Mouse (Mus musculus): ENCODE measurements at regions not wholly inside any gene's neighbourhood (a gene's known extent, or its start where the extent isn't known, plus 50 kb on each side); places are given as distances from the start of the nearest gene placed in this dataset.
"Not testable (repeated sequence)": the region's sequence is repeated elsewhere in the genome, so short reads cannot be mapped to it uniquely, and the experiment has no call there.

GRCm38 (mm10) chr19:35034408-35034807, 112.2 kb downstream of the Kif20b start:
- Histone ChIP-seq H3K27ac (no peak overlapping the region), H3K9ac (no peak overlapping the region), H3K27me3 (replicated peaks) (no peaks in the 10 kb centered on the region), H3K9me3 (no peaks in the 10 kb centered on the region), H3K4me3 (replicated peaks) (no peak overlapping the region), H3K36me3 (no peaks in the 10 kb centered on the region), H3K4me1 (no peaks in the 10 kb centered on the region), H3K4me2 (no peak overlapping the region)
- ATAC-seq (ENCODE audit: insufficient read depth, low FRiP score, low read depth) = no peak
- 87% methylated on average over 3 of the region's 3 CpGs for WGBS

- 70% methylated on average over 4 of the region's 4 CpGs for WGBS
- H3K4me2 ChIP-seq = no peak overlapping the region
- no peak overlapping the region for H3K9ac ChIP-seq
- no peak overlapping the region for H3K27ac ChIP-seq
- no peaks in the 10 kb centered on the region for H3K27me3 ChIP-seq (replicated peaks)
- no peaks in the 10 kb centered on the region for H3K9me3 ChIP-seq
- ATAC-seq (ENCODE audit: insufficient read depth, low FRiP score, low read depth) = no peak
- no peak overlapping the region for H3K4me3 ChIP-seq (replicated peaks)
- no peaks in the 10 kb centered on the region for H3K4me1 ChIP-seq
- H3K36me3 ChIP-seq = no peaks in the 10 kb centered on the region
These were observed 123.4 kb downstream of the Kif20b start for GRCm38 (mm10) chr19:35045576-35045975.

GRCm38 (mm10) chr19:35066352-35066935, 144.3 kb downstream of the Kif20b start:
- Histone ChIP-seq H3K9me3 (no peaks in the 10 kb centered on the region), H3K27me3 (replicated peaks) (no peaks in the 10 kb centered on the region), H3K27ac (no peak overlapping the region), H3K4me1 (no peaks in the 10 kb centered on the region), H3K9ac (no peak overlapping the region), H3K4me2 (no peak overlapping the region), H3K4me3 (replicated peaks) (no peak overlapping the region), H3K36me3 (no peaks in the 10 kb centered on the region)
- ATAC-seq (ENCODE audit: insufficient read depth, low FRiP score, low read depth) = no peak
- WGBS = 52% methylated on average over 3 of the region's 3 CpGs

GRCm38 (mm10) chr19:35081126-35081525, 159.0 kb downstream of the Kif20b start:
- no peaks in the 10 kb centered on the region for H3K9me3 ChIP-seq
- no peak overlapping the region for H3K9ac ChIP-seq
- H3K36me3 ChIP-seq = no peaks in the 10 kb centered on the region
- no peaks in the 10 kb centered on the region for H3K4me1 ChIP-seq
- ATAC-seq (ENCODE audit: insufficient read depth, low FRiP score, low read depth) = no peak
- no peaks in the 10 kb centered on the region for H3K27me3 ChIP-seq (replicated peaks)
- WGBS = 55% methylated on average over 4 of the region's 4 CpGs
- H3K27ac ChIP-seq = no peak overlapping the region
- no peak overlapping the region for H3K4me3 ChIP-seq (replicated peaks)
- no peak overlapping the region for H3K4me2 ChIP-seq

- H3K4me3 ChIP-seq (replicated peaks) = no peak overlapping the region
- H3K27me3 ChIP-seq (replicated peaks) = no peaks in the 10 kb centered on the region
- no peak overlapping the region for H3K9ac ChIP-seq
- H3K4me2 ChIP-seq = no peak overlapping the region
- H3K9me3 ChIP-seq = no peaks in the 10 kb centered on the region
- 23% methylated on average over 1 of the region's 1 CpGs for WGBS
- H3K36me3 ChIP-seq = no peaks in the 10 kb centered on the region
- no peak for ATAC-seq (ENCODE audit: insufficient read depth, low FRiP score, low read depth)
- H3K4me1 ChIP-seq = no peaks in the 10 kb centered on the region
- H3K27ac ChIP-seq = no peak overlapping the region
These were observed 179.1 kb downstream of the Kif20b start for GRCm38 (mm10) chr19:35101244-35101643.

GRCm38 (mm10) chr19:35114313-35114712, 192.2 kb downstream of the Kif20b start:
- 56% methylated on average over 2 of the region's 2 CpGs for WGBS
- H3K36me3 ChIP-seq = no peaks in the 10 kb centered on the region
- H3K9ac ChIP-seq = no peak overlapping the region
- H3K4me1 ChIP-seq = no peaks in the 10 kb centered on the region
- no peak overlapping the region for H3K27ac ChIP-seq
- ATAC-seq (ENCODE audit: insufficient read depth, low FRiP score, low read depth) = no peak
- H3K4me2 ChIP-seq = no peak overlapping the region
- H3K4me3 ChIP-seq (replicated peaks) = no peak overlapping the region
- H3K9me3 ChIP-seq = no peaks in the 10 kb centered on the region
- H3K27me3 ChIP-seq (replicated peaks) = no peaks in the 10 kb centered on the region

- H3K9me3 ChIP-seq = no peaks in the 10 kb centered on the region
- H3K9ac ChIP-seq = no peak overlapping the region
- WGBS = 15% methylated on average over 4 of the region's 4 CpGs
- no peaks in the 10 kb centered on the region for H3K27me3 ChIP-seq (replicated peaks)
- no peak overlapping the region for H3K4me2 ChIP-seq
- H3K4me1 ChIP-seq = no peaks in the 10 kb centered on the region
- no peak for ATAC-seq (ENCODE audit: insufficient read depth, low FRiP score, low read depth)
- H3K27ac ChIP-seq = no peak overlapping the region
- no peak overlapping the region for H3K4me3 ChIP-seq (replicated peaks)
- no peaks in the 10 kb centered on the region for H3K36me3 ChIP-seq
These were observed 203.1 kb downstream of the Kif20b start for GRCm38 (mm10) chr19:35125278-35125677.

GRCm38 (mm10) chr19:35126594-35127051, 204.5 kb downstream of the Kif20b start:
- Histone ChIP-seq H3K27ac (no peak overlapping the region), H3K36me3 (no peaks in the 10 kb centered on the region), H3K4me2 (no peak overlapping the region), H3K27me3 (replicated peaks) (no peaks in the 10 kb centered on the region), H3K9ac (no peak overlapping the region), H3K9me3 (no peaks in the 10 kb centered on the region), H3K4me3 (replicated peaks) (no peak overlapping the region), H3K4me1 (no peaks in the 10 kb centered on the region)
- 69% methylated on average over 12 of the region's 12 CpGs for WGBS
- ATAC-seq (ENCODE audit: insufficient read depth, low FRiP score, low read depth) = no peak

GRCm38 (mm10) chr19:35128104-35128503, 205.9 kb downstream of the Kif20b start:
- Histone ChIP-seq H3K9me3 (no peaks in the 10 kb centered on the region), H3K4me2 (no peak overlapping the region), H3K36me3 (no peaks in the 10 kb centered on the region), H3K4me1 (no peaks in the 10 kb centered on the region), H3K27me3 (replicated peaks) (no peaks in the 10 kb centered on the region), H3K27ac (no peak overlapping the region), H3K9ac (no peak overlapping the region), H3K4me3 (replicated peaks) (no peak overlapping the region)
- ATAC-seq (ENCODE audit: insufficient read depth, low FRiP score, low read depth) = no peak
- 83% methylated on average over 3 of the region's 3 CpGs for WGBS

GRCm38 (mm10) chr19:35143131-35143530, 221.0 kb downstream of the Kif20b start:
- no peak overlapping the region for H3K4me2 ChIP-seq

GRCm38 (mm10) chr19:35143781-35144180, 221.6 kb downstream of the Kif20b start:
- Histone ChIP-seq H3K27me3 (replicated peaks) (no peaks in the 10 kb centered on the region), H3K9me3 (no peaks in the 10 kb centered on the region), H3K9ac (no peak overlapping the region), H3K36me3 (no peaks in the 10 kb centered on the region), H3K4me1 (no peaks in the 10 kb centered on the region), H3K4me3 (replicated peaks) (no peak overlapping the region), H3K27ac (no peak overlapping the region), H3K4me2 (no peak overlapping the region)
- ATAC-seq (ENCODE audit: insufficient read depth, low FRiP score, low read depth) = no peak
- 78% methylated on average over 2 of the region's 2 CpGs for WGBS

More at GRCm38 (mm10) chr19:35143131-35143530, 221.0 kb downstream of the Kif20b start:
- Histone ChIP-seq H3K4me3 (replicated peaks) (no peak overlapping the region), H3K36me3 (no peaks in the 10 kb centered on the region), H3K4me1 (no peaks in the 10 kb centered on the region), H3K9ac (no peak overlapping the region), H3K27ac (no peak overlapping the region), H3K27me3 (replicated peaks) (no peaks in the 10 kb centered on the region), H3K9me3 (no peaks in the 10 kb centered on the region)
- no peak for ATAC-seq (ENCODE audit: insufficient read depth, low FRiP score, low read depth)

GRCm38 (mm10) chr19:35149476-35149875, 227.3 kb downstream of the Kif20b start:
- H3K36me3 ChIP-seq; H3K9me3 ChIP-seq; H3K4me1 ChIP-seq; H3K4me3 ChIP-seq (replicated peaks); H3K27me3 ChIP-seq (replicated peaks); H3K27ac ChIP-seq; ATAC-seq (ENCODE audit: insufficient read depth, low FRiP score, low read depth); H3K4me2 ChIP-seq; H3K9ac ChIP-seq: not testable (repeated sequence)
- WGBS = 69% methylated on average over 2 of the region's 2 CpGs
